Comparison of ENCODE assay signal across 19 mouse cellular contexts in genomic region chr17:15971351-15971685, GRCm38 (mm10).
DNase-seq lines count a peak whose midpoint lies in the region; ATAC-seq and TF ChIP-seq lines count a peak whose summit lies in the region.
"Had no signal": no experiment of that assay in that cellular context is flagged by ENCODE, and none has a peak within 500 bp of the region (broad histone marks: within the 10 kb centered on the region; RNA-seq: fewer than 3 reads in every experiment).

No protein-coding gene starts in this region.

- WGBS in lung, embryonic 14.5 days = 66% methylated on average over 3 of the region's 3 CpGs
- WGBS in stomach, embryonic 14.5 days = 74% methylated on average over 3 of the region's 3 CpGs
- WGBS in stomach, postnatal 0 days = 68% methylated on average over 3 of the region's 3 CpGs
- 65% methylated on average over 3 of the region's 3 CpGs for WGBS in intestine, embryonic 16.5 days

- H3K27me3 ChIP-seq in lung, embryonic 14.5 days (ENCODE audit: insufficient read depth, low read length) = no peaks in the 10 kb centered on the region
- H3K27me3 ChIP-seq in stomach, embryonic 14.5 days (ENCODE audit: control insufficient read depth, insufficient read depth, low read length) = no peaks in the 10 kb centered on the region
- no peaks in the 10 kb centered on the region for H3K27me3 ChIP-seq in stomach, postnatal 0 days (ENCODE audit: control insufficient read depth, insufficient read depth, low read length)
- H3K27me3 ChIP-seq in intestine, embryonic 16.5 days (replicated peaks; ENCODE audit: control insufficient read depth, insufficient read depth, low read length) = no peaks in the 10 kb centered on the region
- H3K27me3 ChIP-seq: embryonic facial prominence, embryonic 12.5 days; forebrain, embryonic 13.5 days; forebrain, embryonic 15.5 days had no signal

- no peak overlapping the region for H3K4me2 ChIP-seq in lung, embryonic 14.5 days
- no peak overlapping the region for H3K4me2 ChIP-seq in stomach, embryonic 14.5 days (replicated peaks; ENCODE audit: low read depth, low read length)
- H3K4me2 ChIP-seq in stomach, postnatal 0 days (replicated peaks; ENCODE audit: low read depth) = no peak overlapping the region
- H3K4me2 ChIP-seq in intestine, embryonic 16.5 days (ENCODE audit: low read depth, low read length) = no peak overlapping the region
- H3K4me2 ChIP-seq: embryonic facial prominence, embryonic 12.5 days; forebrain, embryonic 13.5 days; forebrain, embryonic 15.5 days had no signal

- no peak overlapping the region for H3K9ac ChIP-seq in lung, embryonic 14.5 days
- no peak overlapping the region for H3K9ac ChIP-seq in stomach, embryonic 14.5 days (replicated peaks; ENCODE audit: low read depth, low read length)
- no peak overlapping the region for H3K9ac ChIP-seq in stomach, postnatal 0 days (ENCODE audit: low read length)
- no peak overlapping the region for H3K9ac ChIP-seq in intestine, embryonic 16.5 days (ENCODE audit: low read depth, low read length)
- H3K9ac ChIP-seq: embryonic facial prominence, embryonic 12.5 days; forebrain, embryonic 13.5 days; forebrain, embryonic 15.5 days had no signal

- no peak for TF ChIP-seq CTCF in lung, embryonic 14.5 days (IDR thresholded peaks at IDR 0.05; ENCODE audit: low read depth)
- TF ChIP-seq CTCF in stomach, postnatal 0 days (IDR thresholded peaks at IDR 0.05; ENCODE audit: low read depth) = no peak

- DNase-seq in lung, embryonic 14.5 days = no peak
- DNase-seq in lung, adult 18-20 months = no peak
- no peak for DNase-seq in stomach, postnatal 0 days (ENCODE audit: low spot score)
- DNase-seq in urinary bladder, postnatal 10 days (ENCODE audit: low spot score) = no peak
- DNase-seq in cerebellum, adult 8-10 months = no peak
- DNase-seq: adrenal gland, adult 2 months; adrenal gland, postnatal 10 days; adrenal gland, postnatal 25 days; cerebellum, adult 11 months; cerebellum, adult 18-20 months; cerebellum, adult 9-10 months; cerebellum, postnatal 10 days; cerebellum, postnatal 25 days had no signal

- H3K9me3 ChIP-seq in lung, embryonic 14.5 days (ENCODE audit: low read depth, low read length) = no peaks in the 10 kb centered on the region
- no peaks in the 10 kb centered on the region for H3K9me3 ChIP-seq in stomach, embryonic 14.5 days (ENCODE audit: control insufficient read depth, low read depth, low read length)
- H3K9me3 ChIP-seq in stomach, postnatal 0 days (ENCODE audit: control insufficient read depth, low read length) = no peaks in the 10 kb centered on the region
- no peaks in the 10 kb centered on the region for H3K9me3 ChIP-seq in intestine, embryonic 16.5 days (ENCODE audit: control insufficient read depth, low read length)
- H3K9me3 ChIP-seq: embryonic facial prominence, embryonic 10.5 days; embryonic facial prominence, embryonic 12.5 days; forebrain, embryonic 13.5 days; forebrain, embryonic 15.5 days had no signal

- ATAC-seq in lung, embryonic 14.5 days (ENCODE audit: insufficient read depth) = peak; percentile 62; the same call in 1 of the 2 replicates
- peak; percentile 61; the same call in 1 of the 2 replicates for ATAC-seq in stomach, embryonic 14.5 days (ENCODE audit: insufficient number of reproducible peaks, insufficient read depth, low FRiP score, low read depth)
- ATAC-seq in stomach, postnatal 0 days (ENCODE audit: low FRiP score, low TSS enrichment) = no peak
- peak; percentile 26 for ATAC-seq in intestine, embryonic 16.5 days
- ATAC-seq: forebrain, embryonic 13.5 days; forebrain, embryonic 15.5 days had no signal

- no peak overlapping the region for H3K27ac ChIP-seq in lung, embryonic 14.5 days (ENCODE audit: low read depth)
- H3K27ac ChIP-seq in stomach, embryonic 14.5 days (ENCODE audit: low read length) = no peak overlapping the region
- no peak overlapping the region for H3K27ac ChIP-seq in stomach, postnatal 0 days (replicated peaks)
- no peak overlapping the region for H3K27ac ChIP-seq in intestine, embryonic 16.5 days (ENCODE audit: low read length)
- H3K27ac ChIP-seq: embryonic facial prominence, embryonic 10.5 days; embryonic facial prominence, embryonic 12.5 days; forebrain, embryonic 13.5 days; forebrain, embryonic 15.5 days had no signal

- no peaks in the 10 kb centered on the region for H3K36me3 ChIP-seq in lung, embryonic 14.5 days (ENCODE audit: insufficient read depth)
- no peaks in the 10 kb centered on the region for H3K36me3 ChIP-seq in stomach, embryonic 14.5 days (ENCODE audit: control insufficient read depth, insufficient read depth, low read length)
- H3K36me3 ChIP-seq in stomach, postnatal 0 days (ENCODE audit: control insufficient read depth, insufficient read depth, low read length) = no peaks in the 10 kb centered on the region
- H3K36me3 ChIP-seq in intestine, embryonic 16.5 days (ENCODE audit: control insufficient read depth, insufficient read depth, low read length) = no peaks in the 10 kb centered on the region
- H3K36me3 ChIP-seq: embryonic facial prominence, embryonic 10.5 days; embryonic facial prominence, embryonic 12.5 days; forebrain, embryonic 15.5 days had no signal

- no peak overlapping the region for H3K4me3 ChIP-seq in lung, embryonic 14.5 days (ENCODE audit: low read depth, low read length)
- H3K4me3 ChIP-seq in stomach, embryonic 14.5 days (ENCODE audit: low read depth, low read length) = no peak overlapping the region
- no peak overlapping the region for H3K4me3 ChIP-seq in stomach, postnatal 0 days (ENCODE audit: low read depth, low read length)
- no peak overlapping the region for H3K4me3 ChIP-seq in intestine, embryonic 16.5 days (ENCODE audit: low read length)
- H3K4me3 ChIP-seq: embryonic facial prominence, embryonic 10.5 days; embryonic facial prominence, embryonic 12.5 days; forebrain, embryonic 13.5 days; forebrain, embryonic 15.5 days had no signal

- no peak for TF ChIP-seq EP300 in stomach, postnatal 0 days (optimal IDR thresholded peaks at IDR 0.05)

- H3K4me1 ChIP-seq in lung, embryonic 14.5 days (ENCODE audit: insufficient read depth) = no peaks in the 10 kb centered on the region
- no peaks in the 10 kb centered on the region; the same call in 1 of the 2 replicates for H3K4me1 ChIP-seq in stomach, embryonic 14.5 days (ENCODE audit: control insufficient read depth, insufficient read depth, low read length)
- no peaks in the 10 kb centered on the region for H3K4me1 ChIP-seq in stomach, postnatal 0 days (replicated peaks; ENCODE audit: control insufficient read depth, insufficient read depth)
- H3K4me1 ChIP-seq in intestine, embryonic 16.5 days (ENCODE audit: control insufficient read depth, insufficient read depth, low read length) = no peaks in the 10 kb centered on the region
- H3K4me1 ChIP-seq: embryonic facial prominence, embryonic 10.5 days; embryonic facial prominence, embryonic 12.5 days; forebrain, embryonic 13.5 days; forebrain, embryonic 15.5 days had no signal
